Mouse (Mus musculus): ENCODE results near the gene Afmid. TPM values are rescaled to one million over a fixed set of nuclear protein-coding genes. Genes with fewer than 3 reads are reported as not detected.

The Afmid gene
- polyA plus RNA-seq, 1 experiment, result 1.7 TPM

DNA sequence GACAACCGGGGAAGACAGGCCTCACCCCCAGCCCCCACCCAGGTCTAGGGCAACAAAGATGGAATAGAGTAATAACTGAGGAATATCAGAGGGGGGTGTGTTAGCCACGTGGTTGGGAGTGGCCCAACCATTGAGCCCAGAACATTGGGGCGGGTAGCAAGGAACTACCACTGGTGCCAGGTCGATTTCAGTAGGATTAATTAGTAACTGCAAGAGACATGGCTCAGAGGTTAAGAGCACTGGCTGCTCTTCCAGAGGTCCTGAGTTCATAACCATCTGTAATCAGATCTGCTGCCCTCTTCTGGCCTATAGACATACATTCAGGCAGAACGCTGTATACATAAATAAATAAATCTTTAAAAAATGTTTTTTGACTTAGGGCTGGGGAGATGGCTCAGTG, 20.9 kb downstream of the Afmid start:
- H3K4me3 ChIP-seq (ENCODE audit: insufficient read depth, low read depth, low read length), result no peak overlapping the region
- H3K4me1 ChIP-seq (ENCODE audit: control insufficient read depth, insufficient read depth, insufficient read length, low read length), result no peaks in the 10 kb centered on the region; the same call in 1 of the 2 replicates
- no peak overlapping the region for H3K27ac ChIP-seq (replicated peaks; ENCODE audit: low read depth, low read length)

DNA sequence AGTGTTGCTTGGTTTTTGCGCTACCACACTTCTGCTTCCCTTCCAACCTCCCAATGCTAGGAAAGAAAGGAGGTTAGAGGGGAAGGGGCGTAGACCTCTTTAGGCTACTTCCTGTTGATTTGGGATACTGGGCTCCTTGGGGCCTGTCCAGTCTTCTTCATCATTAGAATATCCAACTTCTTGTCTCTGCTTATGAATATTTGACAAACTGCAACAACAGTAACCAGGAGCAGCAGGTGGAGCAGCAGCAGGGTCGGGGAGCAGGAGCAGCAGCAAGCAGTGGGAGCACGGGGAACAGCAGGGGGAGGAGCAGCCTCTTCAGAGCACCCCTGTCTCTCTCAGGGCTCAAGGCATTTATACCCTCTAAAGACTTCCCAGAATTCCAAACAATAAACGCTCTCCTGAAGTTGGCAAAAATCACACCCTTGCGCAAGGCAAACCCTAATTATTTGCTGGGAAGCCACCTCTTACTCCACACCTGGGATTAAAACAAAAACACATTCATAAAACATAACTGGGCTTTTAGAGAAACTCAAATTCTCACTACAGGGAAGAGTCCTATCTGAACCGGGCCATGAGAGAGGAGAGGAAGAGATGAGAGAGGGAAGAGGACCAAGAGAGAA, 22.0 kb downstream of the Afmid start:
- no peaks in the 10 kb centered on the region; the same call in 1 of the 2 replicates for H3K4me1 ChIP-seq (ENCODE audit: control insufficient read depth, insufficient read depth, insufficient read length, low read length)
- peak overlapping the region; percentile 92 for H3K4me3 ChIP-seq (ENCODE audit: insufficient read depth, low read depth, low read length)
- H3K27ac ChIP-seq (replicated peaks; ENCODE audit: low read depth, low read length), result peak overlapping the region; percentile 71

DNA sequence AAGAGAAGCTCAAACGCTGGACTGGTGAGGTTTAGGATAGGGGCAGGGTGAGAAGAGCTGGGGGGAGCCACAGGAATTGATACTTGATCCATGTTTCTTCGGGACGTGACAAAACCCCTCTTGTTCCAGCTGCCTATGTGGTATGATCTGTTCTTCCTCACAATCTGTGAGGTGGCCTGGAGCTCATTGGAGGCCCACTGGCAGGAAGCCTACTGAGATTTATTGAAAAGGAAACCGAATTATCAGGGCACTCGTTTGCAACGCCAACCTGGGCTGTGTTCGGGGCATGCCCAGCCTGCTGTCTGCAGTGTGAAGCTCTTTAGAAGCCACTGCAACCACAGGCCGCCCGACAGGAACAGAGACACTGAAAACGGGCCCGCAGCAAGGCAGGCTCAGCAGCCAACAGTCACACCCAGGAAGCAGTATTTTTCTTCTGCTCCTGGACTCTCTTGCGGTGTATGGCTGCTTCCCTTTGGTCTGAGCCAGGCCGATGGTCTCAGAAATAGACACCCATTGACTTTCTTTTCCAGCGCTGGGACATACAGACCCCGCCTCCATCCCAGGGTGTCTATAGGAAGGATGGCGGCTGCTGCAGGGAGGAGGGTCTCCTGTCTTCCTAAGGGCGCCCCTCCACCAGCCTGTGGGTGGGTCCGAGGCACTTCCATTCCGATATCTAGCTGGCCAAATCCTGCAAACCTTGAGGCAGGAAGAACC, 22.7 kb downstream of the Afmid start:
- H3K27ac ChIP-seq (replicated peaks; ENCODE audit: low read depth, low read length), result peak overlapping the region; percentile 71
- H3K4me1 ChIP-seq (ENCODE audit: control insufficient read depth, insufficient read depth, insufficient read length, low read length), result no peaks in the 10 kb centered on the region; the same call in 1 of the 2 replicates
- peak overlapping the region; percentile 92 for H3K4me3 ChIP-seq (ENCODE audit: insufficient read depth, low read depth, low read length)

DNA sequence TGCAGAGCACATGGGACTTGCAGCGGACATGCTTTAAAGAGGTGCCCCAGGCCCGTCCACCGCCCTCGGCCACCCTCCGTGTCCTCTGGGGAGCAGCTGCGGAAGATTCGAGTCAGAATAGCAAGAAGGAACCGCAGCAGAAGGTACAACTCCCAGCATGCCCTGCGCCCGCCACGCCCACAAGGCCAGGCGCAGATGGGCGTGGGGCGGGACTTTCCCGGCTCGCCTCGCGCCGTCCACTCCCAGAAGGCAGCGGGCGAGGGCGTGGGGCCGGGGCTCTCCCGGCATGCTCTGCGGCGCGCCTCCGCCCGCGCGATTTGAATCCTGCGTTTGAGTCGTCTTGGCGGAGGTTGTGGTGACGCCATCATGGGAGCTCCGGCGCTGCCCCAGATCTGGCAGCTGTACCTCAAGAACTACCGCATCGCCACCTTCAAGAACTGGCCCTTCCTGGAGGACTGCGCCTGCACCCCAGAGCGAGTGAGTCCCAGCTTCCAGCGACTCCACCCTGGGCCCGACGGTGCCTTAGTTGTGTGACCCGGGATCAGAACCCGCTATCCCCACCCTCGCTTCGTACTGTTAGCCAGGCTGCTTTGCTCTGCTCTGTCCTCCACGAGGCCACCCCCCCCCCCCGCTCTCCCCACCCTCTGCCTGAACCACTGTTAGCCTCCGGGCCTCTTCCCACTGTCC, 23.4 kb downstream of the Afmid start, which contains the start of gene Birc5:
Gene Birc5 (plus strand): TSS at position 267 of the 687 bp plus-strand sequence.
- Histone ChIP-seq H3K4me3 (ENCODE audit: insufficient read depth, low read depth, low read length) (peak within 1 kb of the TSS; percentile 92), H3K4me1 (ENCODE audit: control insufficient read depth, insufficient read depth, insufficient read length, low read length) (no peaks in the 10 kb centered on the region; the same call in 1 of the 2 replicates), H3K27ac (replicated peaks; ENCODE audit: low read depth, low read length) (peak within 1 kb of the TSS; percentile 71)

DNA sequence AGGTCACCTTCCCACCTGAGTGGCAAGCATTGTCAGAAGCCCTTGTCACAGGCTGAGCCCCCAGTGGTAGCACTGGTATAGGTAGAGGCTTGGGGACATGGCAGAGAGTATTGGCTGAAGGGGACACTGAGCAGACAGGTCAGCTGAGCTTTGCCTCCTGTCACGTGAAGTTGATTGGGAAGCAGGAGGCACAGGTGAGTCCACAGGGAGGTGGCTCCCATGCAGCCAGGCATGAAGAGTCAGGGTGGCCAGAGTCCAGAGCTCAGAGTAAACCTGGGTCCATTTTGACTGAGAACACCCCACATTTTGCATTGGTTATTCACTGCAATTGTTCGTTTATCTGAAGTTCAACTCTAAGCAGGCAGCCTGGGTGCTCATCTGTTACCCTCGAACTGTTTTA, 27.2 kb downstream of the Afmid start:
- no peak overlapping the region for H3K27ac ChIP-seq (replicated peaks; ENCODE audit: low read depth, low read length)
- no peak overlapping the region for H3K4me3 ChIP-seq (ENCODE audit: insufficient read depth, low read depth, low read length)

DNA sequence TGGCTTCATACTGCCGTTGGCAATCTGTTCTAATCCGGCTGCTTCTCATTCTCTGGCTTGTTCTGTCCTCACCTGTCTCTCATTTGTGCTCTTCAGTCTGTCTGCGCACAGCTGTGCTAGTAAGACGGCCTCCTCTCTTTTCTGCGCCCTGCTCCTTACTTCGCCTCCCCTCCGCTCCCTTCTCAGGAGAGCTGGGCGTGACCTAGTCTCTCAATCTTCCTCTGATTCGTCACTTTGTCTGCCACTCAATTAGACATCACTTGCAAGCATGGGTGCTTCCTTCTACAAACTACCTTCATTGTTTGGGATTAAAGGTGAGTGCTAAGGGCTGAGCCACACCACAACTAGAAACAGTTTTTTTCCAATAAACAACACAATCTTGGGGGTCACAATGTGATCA, 28.5 kb downstream of the Afmid start:
- no peak overlapping the region for H3K4me3 ChIP-seq (ENCODE audit: insufficient read depth, low read depth, low read length)
- H3K27ac ChIP-seq (replicated peaks; ENCODE audit: low read depth, low read length), result no peak overlapping the region
- H3K4me1 ChIP-seq (ENCODE audit: control insufficient read depth, insufficient read depth, insufficient read length, low read length), result no peaks in the 10 kb centered on the region

More for the DNA sequence above, 27.2 kb downstream of the Afmid start:
- H3K4me1 ChIP-seq (ENCODE audit: control insufficient read depth, insufficient read depth, insufficient read length, low read length), result no peaks in the 10 kb centered on the region

DNA sequence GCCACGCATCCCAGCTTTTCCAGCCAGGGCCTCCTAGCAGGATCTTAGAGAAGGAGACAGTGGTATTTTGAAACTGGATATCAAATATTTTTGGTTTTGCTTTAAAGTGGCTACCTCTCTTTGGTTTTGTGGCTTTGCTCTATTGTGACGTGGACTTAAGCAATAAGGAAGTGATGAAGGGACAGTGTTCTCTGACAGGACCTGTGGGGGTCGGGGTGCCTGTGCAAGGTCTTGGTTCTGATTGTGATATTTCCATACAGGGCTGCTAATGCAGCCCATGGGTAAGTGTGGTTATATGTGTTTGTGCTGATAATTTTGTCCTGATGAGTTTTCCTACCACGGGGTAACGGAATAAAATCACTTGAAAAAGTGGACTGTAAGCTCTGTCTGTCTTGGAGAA, 29.6 kb downstream of the Afmid start:
- Histone ChIP-seq H3K27ac (replicated peaks; ENCODE audit: low read depth, low read length) (no peak overlapping the region), H3K4me1 (ENCODE audit: control insufficient read depth, insufficient read depth, insufficient read length, low read length) (no peaks in the 10 kb centered on the region), H3K4me3 (ENCODE audit: insufficient read depth, low read depth, low read length) (no peak overlapping the region)

DNA sequence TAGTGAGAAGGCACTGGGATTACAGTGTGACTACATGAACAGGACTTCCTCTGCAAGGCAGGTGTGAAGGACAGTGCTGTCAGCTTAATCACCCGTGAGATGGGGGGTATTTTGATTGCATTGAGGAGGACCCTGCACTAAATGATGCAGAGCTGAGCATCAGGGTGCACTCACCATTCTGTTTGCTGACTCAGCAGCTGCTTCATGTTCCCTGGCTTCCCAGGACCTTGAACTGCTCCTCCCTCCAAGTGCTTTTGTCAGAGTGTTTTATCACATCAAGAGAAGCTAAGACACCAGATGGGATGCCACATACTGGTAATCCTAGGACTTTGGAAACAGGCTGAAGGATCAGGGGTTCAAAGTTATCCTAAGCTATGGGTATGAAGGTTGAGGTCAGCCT, 30.3 kb downstream of the Afmid start:
- Histone ChIP-seq H3K4me3 (ENCODE audit: insufficient read depth, low read depth, low read length) (no peak overlapping the region), H3K4me1 (ENCODE audit: control insufficient read depth, insufficient read depth, insufficient read length, low read length) (no peaks in the 10 kb centered on the region), H3K27ac (replicated peaks; ENCODE audit: low read depth, low read length) (no peak overlapping the region)

DNA sequence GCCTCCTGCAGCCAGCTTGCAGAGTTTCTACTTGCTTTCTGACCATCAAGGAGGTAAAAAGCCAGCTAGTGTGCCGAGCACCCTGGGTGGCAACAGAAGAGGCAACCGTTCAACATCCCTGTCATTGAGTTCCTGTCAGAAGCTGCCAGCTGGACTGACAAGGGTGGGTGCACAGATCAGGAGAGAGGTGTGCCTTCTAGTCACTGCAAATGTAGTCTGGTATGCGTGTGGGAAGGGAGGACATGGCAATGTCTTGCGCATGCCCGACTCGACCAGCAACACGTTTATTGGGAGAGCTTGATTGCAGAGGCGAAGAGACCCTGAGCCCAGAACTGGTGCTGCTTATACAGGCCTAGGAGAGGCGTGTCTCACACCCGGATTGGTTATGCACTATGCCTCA, 31.7 kb downstream of the Afmid start:
- Histone ChIP-seq H3K27ac (replicated peaks; ENCODE audit: low read depth, low read length) (no peak overlapping the region), H3K4me1 (ENCODE audit: control insufficient read depth, insufficient read depth, insufficient read length, low read length) (no peaks in the 10 kb centered on the region), H3K4me3 (ENCODE audit: insufficient read depth, low read depth, low read length) (no peak overlapping the region)

DNA sequence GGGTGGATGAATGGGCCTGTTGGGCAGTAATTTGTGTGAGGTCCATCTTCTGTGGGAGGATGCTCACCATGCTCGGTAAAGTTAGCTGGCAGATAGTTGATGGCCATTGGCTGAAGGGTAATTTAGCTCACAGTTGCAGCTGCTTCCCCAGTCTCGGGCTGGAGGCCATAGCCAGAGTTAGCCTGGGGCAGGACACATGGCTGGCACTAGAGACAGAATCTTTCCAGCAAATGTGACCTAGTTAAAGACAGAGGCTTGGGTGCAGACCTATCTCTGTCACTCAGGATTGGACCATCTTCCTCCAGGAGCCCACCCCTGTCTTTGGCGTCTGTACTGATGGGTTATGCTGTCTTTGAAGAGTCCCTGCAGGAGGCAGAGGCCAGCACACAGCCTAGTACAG, 32.7 kb downstream of the Afmid start:
- Histone ChIP-seq H3K27ac (replicated peaks; ENCODE audit: low read depth, low read length) (no peak overlapping the region), H3K4me1 (ENCODE audit: control insufficient read depth, insufficient read depth, insufficient read length, low read length) (no peaks in the 10 kb centered on the region), H3K4me3 (ENCODE audit: insufficient read depth, low read depth, low read length) (no peak overlapping the region)

DNA sequence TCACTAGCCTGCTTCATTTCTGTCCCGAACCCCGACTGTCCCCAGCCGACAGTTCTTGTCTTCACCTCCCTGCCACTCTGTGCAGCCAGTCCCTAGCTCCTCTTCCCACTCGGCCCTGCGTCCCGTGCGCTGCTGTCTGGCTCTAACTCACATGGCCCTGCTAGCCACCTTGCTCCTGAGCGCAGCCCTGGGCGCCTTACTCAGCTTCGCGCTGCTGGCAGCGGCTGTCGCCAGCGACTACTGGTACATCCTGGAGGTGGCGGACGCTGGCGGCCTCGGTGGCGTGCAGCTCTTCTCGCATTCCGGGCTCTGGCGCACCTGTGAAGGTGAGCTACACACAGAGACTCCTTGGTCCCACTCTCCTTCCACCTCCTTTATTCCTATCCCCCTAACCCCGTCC, 34.9 kb downstream of the Afmid start, which contains the start of gene Tmem235:
Gene Tmem235 (plus strand): TSS at position 152 of the 400 bp plus-strand sequence.
- no peak within 1 kb of the TSS for H3K27ac ChIP-seq (replicated peaks; ENCODE audit: low read depth, low read length)
- no peak within 1 kb of the TSS for H3K4me3 ChIP-seq (ENCODE audit: insufficient read depth, low read depth, low read length)
- H3K4me1 ChIP-seq (ENCODE audit: control insufficient read depth, insufficient read depth, insufficient read length, low read length), result no peaks in the 10 kb centered on the region

DNA sequence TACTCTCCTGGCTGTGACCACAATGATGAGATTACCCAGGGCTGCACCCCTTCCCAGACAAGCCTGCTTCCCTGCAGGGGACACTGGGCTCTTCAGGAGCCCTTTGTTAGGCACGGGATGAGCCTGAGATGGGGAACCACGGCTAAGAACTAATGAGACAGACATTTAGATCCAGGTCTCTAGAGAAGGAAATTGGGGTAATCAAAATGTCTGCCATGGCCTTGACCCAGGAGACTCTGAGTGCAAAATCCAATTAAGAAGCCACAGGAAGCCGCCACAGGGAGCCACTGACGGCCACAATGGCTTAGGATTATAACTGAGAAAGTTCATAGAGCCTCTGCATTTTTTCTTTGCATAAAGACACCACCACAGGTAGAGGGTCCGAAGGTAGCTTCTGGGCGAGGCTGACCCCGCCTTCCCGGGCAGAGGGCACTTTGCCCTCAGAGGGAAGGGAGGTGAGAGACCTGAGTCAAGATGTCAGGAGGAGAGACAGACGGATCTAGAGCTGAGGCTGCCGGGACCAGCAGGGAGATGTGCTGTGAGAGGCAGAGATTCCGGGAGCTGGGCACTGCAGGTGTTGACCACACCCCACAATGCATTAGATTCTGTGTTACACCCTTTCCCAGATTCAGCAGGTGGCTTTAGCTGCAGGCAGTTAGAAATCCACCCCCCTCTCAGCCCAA, 37.6 kb downstream of the Afmid start:
- H3K27ac ChIP-seq (replicated peaks; ENCODE audit: low read depth, low read length), result no peak overlapping the region
- H3K4me1 ChIP-seq (ENCODE audit: control insufficient read depth, insufficient read depth, insufficient read length, low read length), result no peaks in the 10 kb centered on the region
- no peak overlapping the region for H3K4me3 ChIP-seq (ENCODE audit: insufficient read depth, low read depth, low read length)

DNA sequence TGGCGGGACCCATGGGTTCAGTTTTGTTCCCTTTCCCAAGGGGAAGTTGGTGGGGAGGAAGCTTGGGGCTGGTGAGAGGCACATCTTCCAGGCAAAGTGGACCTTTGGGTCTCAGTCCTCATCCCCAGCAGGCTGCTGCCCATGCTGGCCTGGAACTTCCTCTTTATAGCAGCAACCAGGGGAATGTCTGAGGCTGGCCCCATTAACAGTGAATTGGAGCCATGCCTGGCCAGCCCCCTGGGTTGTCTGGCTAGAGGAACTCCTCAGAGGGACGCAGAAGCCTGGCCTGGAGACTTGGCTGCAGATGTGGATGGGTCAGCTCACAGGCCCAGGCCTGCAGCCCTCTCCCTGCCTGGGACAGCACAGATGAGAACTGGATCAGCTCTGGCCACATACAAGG, 39.1 kb downstream of the Afmid start:
- H3K4me1 ChIP-seq (ENCODE audit: control insufficient read depth, insufficient read depth, insufficient read length, low read length), result no peaks in the 10 kb centered on the region
- no peak overlapping the region for H3K4me3 ChIP-seq (ENCODE audit: insufficient read depth, low read depth, low read length)
- H3K27ac ChIP-seq (replicated peaks; ENCODE audit: low read depth, low read length), result no peak overlapping the region

DNA sequence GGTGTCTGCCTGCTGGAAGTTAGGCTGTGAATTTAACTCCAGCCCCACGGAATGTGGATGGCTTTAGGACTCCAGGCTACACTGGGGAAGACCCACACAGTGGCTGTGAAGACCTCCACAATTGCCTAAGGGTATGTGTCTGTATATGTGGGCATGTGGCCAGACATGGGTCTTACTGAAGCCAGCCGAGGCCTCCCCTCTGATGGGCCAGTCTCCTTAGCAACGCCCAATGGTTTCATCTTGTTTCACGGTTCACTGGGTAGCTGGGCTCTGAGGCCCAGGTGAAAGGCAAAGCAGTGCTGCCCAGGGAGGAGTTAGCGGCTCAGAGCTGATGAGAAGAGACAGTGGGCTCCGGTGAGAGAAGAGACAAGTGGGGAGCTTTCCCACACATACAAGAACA, 40.3 kb downstream of the Afmid start:
- no peak overlapping the region for H3K4me3 ChIP-seq (ENCODE audit: insufficient read depth, low read depth, low read length)
- no peak overlapping the region for H3K27ac ChIP-seq (replicated peaks; ENCODE audit: low read depth, low read length)
- H3K4me1 ChIP-seq (ENCODE audit: control insufficient read depth, insufficient read depth, insufficient read length, low read length), result no peaks in the 10 kb centered on the region
